ENCODE assay signal across 19 mouse cellular contexts in the genomic region with DNA sequence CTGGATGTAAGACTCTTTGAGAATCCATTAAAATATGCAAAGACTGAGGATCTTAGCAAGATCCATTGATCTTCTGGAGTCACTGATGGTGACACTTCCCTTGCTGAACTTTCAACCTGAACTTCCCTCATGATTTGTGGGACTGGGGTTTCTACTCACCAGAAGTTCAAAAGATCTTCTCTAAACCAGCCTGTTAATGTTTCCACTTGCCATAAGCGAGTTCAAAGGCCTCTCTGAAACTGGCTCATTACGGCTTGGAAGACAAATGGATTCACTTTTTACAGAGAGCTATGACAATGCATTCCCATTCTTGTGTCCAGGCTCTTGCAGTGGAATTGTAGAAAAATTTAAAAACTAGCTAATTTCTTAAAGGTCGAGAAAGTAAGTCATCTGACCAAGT.
"Had no signal": no experiment of that assay in that cellular context is flagged by ENCODE, and none has a peak within 500 bp of the region (broad histone marks: within the 10 kb centered on the region; RNA-seq: fewer than 3 reads in every experiment).

No protein-coding gene starts in this region.

- H3K9me3 ChIP-seq: midbrain, embryonic 10.5 days; midbrain, embryonic 12.5 days; neural tube, embryonic 13.5 days; neural tube, embryonic 15.5 days had no signal

- H3K4me3 ChIP-seq: midbrain, embryonic 10.5 days; midbrain, embryonic 12.5 days; myocyte; neural tube, embryonic 13.5 days; neural tube, embryonic 15.5 days had no signal

- H3K36me3 ChIP-seq: midbrain, embryonic 10.5 days; midbrain, embryonic 12.5 days; neural tube, embryonic 13.5 days; neural tube, embryonic 15.5 days had no signal

- H3K27me3 ChIP-seq: midbrain, embryonic 12.5 days; neural tube, embryonic 13.5 days; neural tube, embryonic 15.5 days had no signal

- H3K9ac ChIP-seq: lung, embryonic 14.5 days; midbrain, embryonic 12.5 days; neural tube, embryonic 13.5 days; neural tube, embryonic 15.5 days had no signal

- H3K4me2 ChIP-seq: lung, embryonic 14.5 days; midbrain, embryonic 12.5 days; neural tube, embryonic 13.5 days; neural tube, embryonic 15.5 days had no signal

- H3K27ac ChIP-seq: midbrain, embryonic 10.5 days; midbrain, embryonic 12.5 days; neural tube, embryonic 13.5 days; neural tube, embryonic 15.5 days had no signal

- ATAC-seq: midbrain, embryonic 16.5 days had no signal

- DNase-seq: lung, adult 18-20 months; lung, embryonic 14.5 days; lung, postnatal 10 days; lung, postnatal 4 days; midbrain, embryonic 14.5 days; retina, postnatal 1 day; right cerebral cortex, adult 18-20 months; right cerebral cortex, postnatal 25 days; right cerebral cortex, postnatal 4 days; spleen, adult 18-20 months; thymus, adult 18-20 months; thymus, postnatal 14 days; thymus, postnatal 36 days had no signal
